Mouse (Mus musculus) left cerebral cortex, postnatal 36 days (tissue): ENCODE measurements around the gene Ppp1r11. TPM values are rescaled to one million over a fixed set of nuclear protein-coding genes. Genes with fewer than 3 reads are reported as not detected.
"Not testable (repeated sequence)": the region's sequence is repeated elsewhere in the genome, so short reads cannot be mapped to it uniquely, and the experiment has no call there.

Experiments used
- DNase-seq, 2 experiments: peaks; one replicate each; pipeline ENCODE4 v3.0.0; 2021 to 2022; ENCODE audit warnings: low spot score in 2 of 2, mixed read lengths in 1 of 2
- intact Hi-C: fragments of 180-260 bp; cut with DNase I; formaldehyde crosslinking; loops from one replicate; pipeline ENCODE4 v1.15.1; 2025
- total RNA-seq, 2 experiments: library from RNA; stranded (reverse); gene quantifications; 2 replicates each; pipeline ENCODE4 v1.2.3; 2021

The Ppp1r11 gene
- 100 to 1,000 TPM; 126 to 130 TPM for total RNA-seq

DNA sequence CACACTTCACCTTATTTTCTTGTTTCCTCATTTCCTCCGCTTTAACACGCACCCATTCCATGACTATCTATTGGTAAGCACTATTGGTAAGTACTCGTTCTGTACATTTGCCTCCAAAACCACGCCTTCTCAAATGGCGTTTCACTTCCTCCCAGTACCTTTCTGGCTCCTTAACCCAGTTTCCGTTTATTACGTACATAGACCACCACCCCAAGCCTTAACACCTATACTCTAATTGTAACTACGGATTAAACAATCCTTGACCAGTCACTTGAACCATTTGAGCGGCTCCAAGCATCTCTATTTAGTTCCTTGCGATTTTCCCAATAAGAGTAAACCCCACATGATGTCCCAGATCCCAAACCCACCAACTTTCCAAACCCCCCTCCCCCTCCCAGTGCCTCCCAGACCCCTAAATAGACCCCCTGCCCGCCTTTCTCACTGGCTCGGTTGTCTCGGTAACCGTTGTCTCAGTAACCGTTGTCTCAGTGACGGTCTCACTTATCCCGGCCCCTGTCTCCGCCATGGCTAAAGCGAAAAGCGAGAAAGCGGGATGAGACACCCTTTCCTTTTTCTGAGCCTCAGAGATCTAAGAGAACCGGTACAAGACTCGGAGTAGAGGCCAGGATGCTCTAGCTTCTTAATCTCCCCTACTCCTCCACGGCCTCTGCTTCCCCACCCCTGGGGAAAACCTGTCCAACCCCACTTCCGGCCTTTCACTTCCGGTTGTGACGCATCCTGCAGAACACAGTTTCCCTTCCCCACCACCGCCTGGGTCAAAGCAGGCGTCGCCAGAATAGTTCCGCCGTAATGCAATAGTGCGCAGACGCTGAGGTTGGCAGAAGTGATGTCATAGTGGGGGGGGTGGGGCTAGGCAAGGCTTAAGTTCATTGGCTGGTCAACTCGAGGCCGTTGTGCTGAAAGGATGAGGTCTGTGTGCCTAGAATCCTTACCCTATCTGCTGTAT is at the start of gene Ppp1r11:
Ppp1r11 (minus strand) TSS at position 761 of the 967 bp plus-strand sequence.
- intact Hi-C loops, result no loop called here
- DNase-seq, result peak; percentile 95 to 96

DNA sequence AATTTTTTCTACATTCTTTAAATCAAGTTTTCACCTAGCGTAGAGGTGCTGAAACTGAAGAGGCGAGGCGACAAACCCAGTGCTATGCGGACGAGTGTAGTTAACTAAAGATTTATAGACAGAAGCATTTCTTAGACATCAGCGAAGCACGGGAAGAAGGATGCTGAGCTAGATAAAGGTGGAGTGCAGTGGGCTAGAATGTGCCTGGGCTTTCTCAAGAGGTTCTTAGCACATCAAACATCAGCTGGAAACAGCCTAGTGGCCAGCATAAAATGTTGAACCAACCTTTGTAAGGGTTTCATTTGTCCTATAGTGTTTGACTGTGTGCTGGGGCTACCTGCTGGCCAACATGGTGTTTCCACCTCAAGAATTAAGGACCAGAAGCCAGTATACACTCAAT is 49.3 kb upstream of the Ppp1r11 start, which contains the start of gene Zfp57:
Zfp57 (plus strand) TSS at position 301 of the 400 bp plus-strand sequence.
- DNase-seq, result no peak
- intact Hi-C loops, result no loop called here

- intact Hi-C loops, result loop anchor here (5.0 kb wide), 1 partner anchor 49 kb away; the partner anchor contains the start of gene Gabbr1
Measured at GRCm38 (mm10) chr17:36998477-36998876, 46.9 kb upstream of the Ppp1r11 start.

GRCm38 (mm10) chr17:36997033-36997735 is 45.6 kb upstream of the Ppp1r11 start:
- intact Hi-C loops, result loop anchor here (2.0 to 5.0 kb wide), 2 partner anchors 38 to 50 kb away; partner anchors contain the start of genes Gabbr1, Znrd1 and Znrd1as
- DNase-seq, result peak; percentile 62 to 67

More at GRCm38 (mm10) chr17:36998477-36998876, 46.9 kb upstream of the Ppp1r11 start:
- no peak for DNase-seq

DNA sequence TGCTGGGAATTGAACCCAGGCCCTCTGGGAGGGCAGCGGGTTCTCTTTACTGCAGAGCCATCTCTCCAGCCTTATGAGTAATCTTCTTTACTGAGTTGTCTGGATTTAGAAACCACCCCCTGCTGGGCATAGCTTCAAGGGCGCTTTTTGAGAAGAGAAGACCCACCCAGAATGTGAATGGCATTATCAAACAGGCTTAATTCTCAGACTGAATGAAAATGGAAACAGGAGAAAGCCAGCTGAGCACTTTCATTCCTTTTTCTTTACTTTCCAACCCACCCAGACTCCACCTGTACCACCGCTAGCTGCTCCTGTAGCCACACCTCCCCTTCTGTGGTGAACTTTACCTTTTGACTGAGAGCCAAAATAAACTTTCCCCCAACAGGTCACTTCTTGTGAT is 43.9 kb upstream of the Ppp1r11 start:
- DNase-seq, result no peak
- intact Hi-C loops, result loop anchor here (5.0 kb wide), 1 partner anchor 52 kb away; the partner anchor contains the start of gene Gabbr1

GRCm38 (mm10) chr17:36994528-36994927 is 43.0 kb upstream of the Ppp1r11 start:
- intact Hi-C loops, result no loop called here
- DNase-seq, result no peak

- intact Hi-C loops, result no loop called here
Measured at GRCm38 (mm10) chr17:36993770-36994325, 42.3 kb upstream of the Ppp1r11 start.

GRCm38 (mm10) chr17:36992336-36993104 is 41.0 kb upstream of the Ppp1r11 start:
- DNase-seq, result peak in 1 of 2 experiments; percentile 9
- intact Hi-C loops, result no loop called here

More at GRCm38 (mm10) chr17:36993770-36994325, 42.3 kb upstream of the Ppp1r11 start:
- DNase-seq, result no peak

DNA sequence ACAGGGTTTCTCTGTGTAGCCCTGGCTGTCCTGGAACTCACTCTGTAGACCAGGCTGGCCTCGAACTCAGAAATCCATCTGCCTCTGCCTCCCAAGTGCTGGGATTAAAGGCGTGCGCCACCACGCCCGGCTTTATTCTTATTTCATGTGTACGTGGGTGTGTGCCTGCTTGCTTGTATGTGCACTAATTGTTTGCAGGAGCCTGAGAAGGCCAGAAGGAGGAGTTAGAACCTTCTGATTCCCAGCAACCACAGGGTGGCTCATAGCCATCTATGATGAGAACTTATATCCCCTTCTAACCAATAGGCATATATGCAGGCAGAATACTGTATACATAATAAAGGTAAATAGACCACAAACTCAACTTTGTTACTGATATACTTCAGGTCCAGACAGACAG is 39.1 kb upstream of the Ppp1r11 start:
- intact Hi-C loops, DNase-seq: not testable (repeated sequence)

- intact Hi-C loops, result no loop called here
Measured at GRCm38 (mm10) chr17:36989437-36989836, 37.9 kb upstream of the Ppp1r11 start, which contains the start of gene H2-M5. Gene H2-M5 (minus strand): TSS chr17:36989537.

GRCm38 (mm10) chr17:36988475-36988874 is 36.9 kb upstream of the Ppp1r11 start:
- peak in 1 of 2 experiments; percentile 15 for DNase-seq
- intact Hi-C loops, result no loop called here

More at GRCm38 (mm10) chr17:36989437-36989836, 37.9 kb upstream of the Ppp1r11 start, which contains the start of gene H2-M5:
- DNase-seq, result no peak

GRCm38 (mm10) chr17:36982253-36983155 is 31.0 kb upstream of the Ppp1r11 start:
- intact Hi-C loops, result no loop called here
- DNase-seq, result no peak

GRCm38 (mm10) chr17:36981845-36982244 is 30.3 kb upstream of the Ppp1r11 start:
- intact Hi-C loops, result no loop called here
- no peak for DNase-seq

GRCm38 (mm10) chr17:36981221-36981813 is 29.8 kb upstream of the Ppp1r11 start, which contains the start of gene 2410137M14Rik:
Gene 2410137M14Rik (minus strand): TSS chr17:36981237.
- intact Hi-C loops, result no loop called here
- peak; percentile 62 to 71 for DNase-seq

DNA sequence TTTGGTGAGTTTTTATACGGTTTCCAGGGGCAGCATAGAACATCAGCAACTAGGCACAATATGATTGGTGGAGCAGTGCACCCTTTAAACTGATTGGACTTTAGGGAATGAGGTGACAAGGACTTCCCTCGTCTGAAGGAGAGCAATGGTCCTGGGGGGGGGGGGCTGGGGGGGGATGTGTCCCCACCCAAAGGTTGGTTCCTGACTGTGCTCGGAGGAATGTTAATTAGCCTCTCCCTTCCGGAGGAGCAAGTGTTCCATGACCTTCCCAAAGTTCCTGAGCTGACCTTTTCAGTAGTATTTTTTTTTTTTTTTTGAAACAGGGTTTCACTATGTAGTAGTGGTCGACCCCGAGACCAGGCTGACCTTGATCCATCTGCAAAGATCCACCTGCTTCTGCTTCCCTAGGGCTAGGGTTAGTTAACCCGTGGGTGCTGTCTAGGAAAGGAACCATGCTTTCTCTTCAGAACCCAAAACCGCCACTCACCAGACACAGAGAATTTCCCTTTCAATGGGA is 21.8 kb upstream of the Ppp1r11 start:
- intact Hi-C loops, result no loop called here
- DNase-seq, result no peak

- intact Hi-C loops, result no loop called here
- DNase-seq, result no peak
Measured at GRCm38 (mm10) chr17:36972791-36973190, 21.2 kb upstream of the Ppp1r11 start.

- intact Hi-C loops, result no loop called here
Measured at GRCm38 (mm10) chr17:36971172-36971850, 19.8 kb upstream of the Ppp1r11 start.

More at GRCm38 (mm10) chr17:36971172-36971850, 19.8 kb upstream of the Ppp1r11 start:
- DNase-seq, result no peak
